Mouse (Mus musculus): ENCODE results near the gene Psmb6.
"Not testable (repeated sequence)": the region's sequence is repeated elsewhere in the genome, so short reads cannot be mapped to it uniquely, and the experiment has no call there.

Psmb6 gene

GRCm38 (mm10) chr11:70570614-70571013 is 45.4 kb downstream of the Psmb6 start:
- DNase-seq (ENCODE audit: extremely low spot score, low spot score), result not testable (repeated sequence)

- no peak for DNase-seq (ENCODE audit: extremely low spot score, low spot score)
Measured at GRCm38 (mm10) chr11:70571641-70572040, 46.5 kb downstream of the Psmb6 start.

GRCm38 (mm10) chr11:70572348-70572902 is 47.3 kb downstream of the Psmb6 start:
- DNase-seq (ENCODE audit: extremely low spot score, low spot score), result no peak

- no peak for DNase-seq (ENCODE audit: extremely low spot score, low spot score)
Measured at GRCm38 (mm10) chr11:70573872-70574271, 48.7 kb downstream of the Psmb6 start.

- DNase-seq (ENCODE audit: extremely low spot score, low spot score), result no peak
Measured at GRCm38 (mm10) chr11:70577201-70577600, 52.0 kb downstream of the Psmb6 start.
